Mouse (Mus musculus) forebrain, postnatal 0 days (tissue): ENCODE measurements at regions not wholly inside any gene's neighbourhood (a gene's known extent, or its start where the extent isn't known, plus 50 kb on each side); places are given as distances from the start of the nearest gene placed in this dataset.

ENCODE experiments used
- ATAC-seq: fragments of 200-750 bp; cut with Nextera tagmentation; 2 replicates; pipeline ENCODE4 v1.8.0; 2017; ENCODE audit warnings: mild to moderate bottlenecking, moderate library complexity
- DNase-seq: peaks from one replicate; pipeline ENCODE4 v3.0.0-alpha.2; 2015
- H3K27ac ChIP-seq: fragments of 300-500 bp; sonication (generic); 2 replicates; pipeline ENCODE4 v1.5.1; 2014; ENCODE audit warnings: low read depth, mild to moderate bottlenecking, antibody characterized with exemption, low read length, moderate library complexity, mixed read lengths
- H3K27me3 ChIP-seq: fragments of 300-500 bp; sonication (generic); 2 replicates; pipeline ENCODE4 v1.6.1; 2014; ENCODE audit warnings: mild to moderate bottlenecking, low read length, mixed read lengths; ENCODE audit not compliant: insufficient read depth
- H3K36me3 ChIP-seq: fragments of 300-500 bp; sonication (generic); 2 replicates; pipeline ENCODE4 v1.6.1; 2014; ENCODE audit warnings: mild to moderate bottlenecking, moderate library complexity; ENCODE audit not compliant: insufficient read depth
- H3K4me1 ChIP-seq: fragments of 300-500 bp; sonication (generic); 2 replicates; pipeline ENCODE4 v1.6.1; 2014; ENCODE audit warnings: antibody characterized with exemption; ENCODE audit not compliant: insufficient read depth
- H3K4me2 ChIP-seq: fragments of 300-500 bp; sonication (generic); 2 replicates; pipeline ENCODE4 v1.6.1; 2014; ENCODE audit warnings: low read depth, mild to moderate bottlenecking, moderate library complexity
- H3K4me3 ChIP-seq: fragments of 300-500 bp; sonication (generic); 2 replicates; pipeline ENCODE4 v1.5.1; 2014; ENCODE audit warnings: low read depth, low read length, mixed read lengths
- H3K9ac ChIP-seq: fragments of 300-500 bp; sonication (generic); 2 replicates; pipeline ENCODE4 v1.6.1; 2014; ENCODE audit warnings: mild to moderate bottlenecking
- H3K9me3 ChIP-seq: fragments of 300-500 bp; sonication (generic); 2 replicates; pipeline ENCODE4 v1.6.1; 2016; ENCODE audit warnings: low read length
- CTCF ChIP-seq: sonication (generic); IDR thresholded peaks from 2 replicates; pipeline ENCODE4 v1.5.1; 2016; ENCODE audit warnings: antibody characterized with exemption, control low read depth, low read depth
- WGBS: fragments of 180-500 bp; shearing (Covaris S2); extraction: QIAGEN DNeasy Blood & Tissue Kit; methylation state at CpG from one replicate; pipeline ENCODE4 v1.1.7; 2014; 5-methylcytosine and 5-hydroxymethylcytosine counted together

- no peak for TF ChIP-seq CTCF
- no peak for ATAC-seq
- WGBS: 92% methylated on average over 5 of the region's 5 CpGs
Observed at GRCm38 (mm10) chr4:105898054-105898847, 108.6 kb downstream of the Gm12728 start.

DNA sequence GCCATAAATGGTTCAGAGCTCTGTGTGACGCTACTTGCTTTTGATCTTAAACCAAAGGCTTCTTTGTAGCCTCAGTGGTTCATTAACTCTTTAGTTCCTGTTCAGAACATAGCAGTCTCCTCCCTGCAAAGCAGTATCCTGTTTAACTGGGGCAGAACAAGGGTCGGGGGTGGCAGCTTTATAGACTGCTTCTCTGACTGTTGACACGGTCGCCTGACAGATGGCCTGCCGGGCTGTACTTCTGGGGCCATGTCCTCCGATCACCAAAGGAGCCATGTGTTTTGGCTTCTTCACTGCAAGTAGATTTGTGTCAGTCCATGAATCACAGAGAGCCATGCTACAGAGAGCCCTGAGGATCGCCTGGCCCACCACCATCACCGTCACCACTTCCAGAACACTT is 115.2 kb downstream of the Gm12728 start:
- Histone ChIP-seq H3K4me2 (no peak overlapping the region), H3K4me3 (no peak overlapping the region), H3K27me3 (no peaks in the 10 kb centered on the region), H3K4me1 (no peaks in the 10 kb centered on the region), H3K9ac (no peak overlapping the region), H3K36me3 (no peaks in the 10 kb centered on the region), H3K27ac (no peak overlapping the region), H3K9me3 (no peaks in the 10 kb centered on the region)
- WGBS: 68% methylated on average over 8 of the region's 8 CpGs
- no peak for TF ChIP-seq CTCF
- DNase-seq (no peak), ATAC-seq (no peak)

More at GRCm38 (mm10) chr4:105898054-105898847, 108.6 kb downstream of the Gm12728 start:
- no peaks in the 10 kb centered on the region for H3K4me1 ChIP-seq
- no peak overlapping the region for H3K27ac ChIP-seq
- H3K4me3 ChIP-seq: no peak overlapping the region
- no peak overlapping the region for H3K4me2 ChIP-seq
- no peak for DNase-seq
- no peaks in the 10 kb centered on the region for H3K36me3 ChIP-seq
- no peaks in the 10 kb centered on the region for H3K27me3 ChIP-seq
- no peaks in the 10 kb centered on the region for H3K9me3 ChIP-seq
- no peak overlapping the region for H3K9ac ChIP-seq

GRCm38 (mm10) chr4:105906411-105906810 is 116.7 kb downstream of the Gm12728 start:
- Histone ChIP-seq H3K36me3 (no peaks in the 10 kb centered on the region), H3K27ac (no peak overlapping the region), H3K9ac (no peak overlapping the region), H3K9me3 (no peaks in the 10 kb centered on the region), H3K4me1 (no peaks in the 10 kb centered on the region), H3K27me3 (no peaks in the 10 kb centered on the region), H3K4me2 (no peak overlapping the region), H3K4me3 (no peak overlapping the region)
- no peak for DNase-seq
- 84% methylated on average over 4 of the region's 4 CpGs for WGBS
- TF ChIP-seq CTCF: no peak
- ATAC-seq: no peak

GRCm38 (mm10) chr4:105907611-105908010 is 117.9 kb downstream of the Gm12728 start:
- Histone ChIP-seq H3K27ac (no peak overlapping the region), H3K9ac (no peak overlapping the region), H3K36me3 (no peaks in the 10 kb centered on the region), H3K4me2 (no peak overlapping the region), H3K4me3 (no peak overlapping the region), H3K9me3 (no peaks in the 10 kb centered on the region), H3K27me3 (no peaks in the 10 kb centered on the region), H3K4me1 (no peaks in the 10 kb centered on the region)
- 77% methylated on average over 7 of the region's 7 CpGs for WGBS
- DNase-seq (no peak), ATAC-seq (no peak)
- no peak for TF ChIP-seq CTCF

GRCm38 (mm10) chr4:105908281-105908680 is 118.6 kb downstream of the Gm12728 start:
- H3K4me2 ChIP-seq: no peak overlapping the region
- no peaks in the 10 kb centered on the region for H3K27me3 ChIP-seq
- no peak overlapping the region for H3K27ac ChIP-seq
- no peaks in the 10 kb centered on the region for H3K4me1 ChIP-seq
- TF ChIP-seq CTCF: no peak
- H3K4me3 ChIP-seq: no peak overlapping the region
- H3K9ac ChIP-seq: no peak overlapping the region
- DNase-seq: no peak
- H3K9me3 ChIP-seq: no peaks in the 10 kb centered on the region
- ATAC-seq: no peak
- no peaks in the 10 kb centered on the region for H3K36me3 ChIP-seq

DNA sequence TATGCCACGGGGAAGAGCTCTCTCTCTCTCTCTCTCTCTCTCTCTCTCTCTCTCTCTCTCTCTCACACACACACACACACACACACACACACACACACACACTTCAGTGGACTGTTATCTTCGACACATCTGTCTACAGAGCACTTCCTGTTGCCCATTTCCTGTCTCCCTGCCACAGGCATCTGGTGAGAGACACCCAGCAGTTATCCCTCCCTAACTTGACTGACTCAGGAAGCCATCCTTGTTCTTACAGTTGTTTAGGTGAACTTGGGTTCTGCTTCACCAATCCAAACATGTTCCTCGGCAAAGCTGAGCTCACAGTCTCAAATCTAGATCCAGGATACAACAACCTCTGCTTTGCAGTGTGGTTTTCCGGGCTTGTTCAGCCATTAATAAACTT is 119.6 kb downstream of the Gm12728 start:
- ATAC-seq: no peak
- H3K4me2 ChIP-seq: no peak overlapping the region
- 74% methylated on average over 4 of the region's 4 CpGs for WGBS
- TF ChIP-seq CTCF: no peak
- H3K9ac ChIP-seq: no peak overlapping the region
- H3K36me3 ChIP-seq: no peaks in the 10 kb centered on the region
- no peaks in the 10 kb centered on the region for H3K27me3 ChIP-seq
- no peak for DNase-seq
- no peaks in the 10 kb centered on the region for H3K9me3 ChIP-seq
- H3K4me1 ChIP-seq: no peaks in the 10 kb centered on the region
- H3K27ac ChIP-seq: no peak overlapping the region
- no peak overlapping the region for H3K4me3 ChIP-seq

DNA sequence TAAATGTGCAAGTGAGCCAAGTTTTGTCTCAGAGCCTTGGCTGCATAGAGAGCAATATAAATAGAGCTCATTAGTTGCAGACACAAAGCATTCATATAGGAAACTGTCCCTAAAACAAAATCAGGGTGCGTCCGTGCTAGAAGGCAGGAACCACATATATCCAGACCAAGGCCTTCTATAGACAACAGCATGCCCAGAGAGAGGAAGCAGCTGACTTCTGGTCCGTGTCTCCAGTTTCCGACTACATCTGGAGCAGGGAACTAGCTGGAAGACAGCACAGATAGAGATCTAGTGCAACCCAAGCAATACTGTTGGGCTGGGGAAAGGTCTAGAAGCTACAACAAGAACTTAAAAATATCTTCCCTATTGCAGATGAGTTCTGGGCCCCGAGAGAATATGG is 121.0 kb downstream of the Gm12728 start:
- WGBS: 86% methylated on average over 5 of the region's 5 CpGs
- Histone ChIP-seq H3K4me2 (no peak overlapping the region), H3K9me3 (no peaks in the 10 kb centered on the region), H3K4me3 (no peak overlapping the region), H3K9ac (no peak overlapping the region), H3K36me3 (no peaks in the 10 kb centered on the region), H3K27me3 (no peaks in the 10 kb centered on the region), H3K27ac (no peak overlapping the region), H3K4me1 (no peaks in the 10 kb centered on the region)
- no peak for TF ChIP-seq CTCF
- DNase-seq (no peak), ATAC-seq (no peak)

DNA sequence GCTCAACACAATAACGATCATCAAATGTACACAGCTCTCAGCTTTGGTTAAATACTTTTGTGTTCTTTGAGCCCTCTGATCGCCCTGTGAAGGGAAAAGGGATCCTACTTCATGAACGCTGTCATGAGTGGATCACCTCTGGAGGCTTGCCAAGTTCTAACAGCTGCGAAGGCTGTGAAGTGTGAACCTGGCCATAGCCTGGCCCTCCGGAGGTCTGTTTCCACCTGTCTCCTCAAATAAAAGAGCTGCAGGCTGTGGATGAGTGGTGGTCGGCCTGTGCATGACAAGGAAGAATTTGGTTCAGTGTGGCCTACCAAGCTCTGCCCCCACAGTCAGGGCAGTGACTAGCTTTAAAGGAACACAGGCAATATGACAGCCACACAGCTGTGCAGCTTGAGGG is 122.0 kb downstream of the Gm12728 start:
- no peaks in the 10 kb centered on the region for H3K4me1 ChIP-seq
- no peaks in the 10 kb centered on the region for H3K9me3 ChIP-seq
- no peak overlapping the region for H3K9ac ChIP-seq
- H3K27ac ChIP-seq: no peak overlapping the region
- no peaks in the 10 kb centered on the region for H3K36me3 ChIP-seq
- no peak overlapping the region for H3K4me2 ChIP-seq
- no peak overlapping the region for H3K4me3 ChIP-seq
- 55% methylated on average over 6 of the region's 6 CpGs for WGBS
- no peaks in the 10 kb centered on the region for H3K27me3 ChIP-seq
- no peak for DNase-seq
- TF ChIP-seq CTCF: no peak
- no peak for ATAC-seq
